Mouse (Mus musculus) bone marrow macrophage, adult 2 months (primary cell): ENCODE results near the gene Zp3.

Experiments
- CTCF ChIP-seq: IDR thresholded peaks from 2 replicates; pipeline ENCODE4 v1.5.1; 2012; ENCODE audit warnings: low read depth, mild to moderate bottlenecking, low read length, moderate library complexity
- POLR2A ChIP-seq: IDR thresholded peaks from 2 replicates; pipeline ENCODE4 v1.6.1; 2012; ENCODE audit warnings: mild to moderate bottlenecking, low read depth, low read length, borderline replicate concordance

- no peak for TF ChIP-seq CTCF
- TF ChIP-seq POLR2A, result no peak
Observed at GRCm38 (mm10) chr5:135935641-135936190, 44.2 kb upstream of the Zp3 start.
